Mouse (Mus musculus) hindbrain, embryonic 15.5 days (tissue): Measurements from ENCODE around the gene Nos2. TPM values are rescaled to one million over a fixed set of nuclear protein-coding genes. Genes with fewer than 3 reads are reported as not detected.

Source experiments
- ATAC-seq: fragments of 200-750 bp; cut with Nextera tagmentation; 2 replicates; pipeline ENCODE4 v1.8.0; 2017; ENCODE audit warnings: low read depth, moderate number of reproducible peaks, moderate TSS enrichment; ENCODE audit not compliant: low FRiP score
- H3K27ac ChIP-seq: fragments of 300-500 bp; sonication (generic); replicated peaks from 2 replicates; pipeline ENCODE4 v1.5.1; 2015; ENCODE audit warnings: mild to moderate bottlenecking, inconsistent platforms
- H3K27me3 ChIP-seq: fragments of 300-500 bp; sonication (generic); 2 replicates; pipeline ENCODE4 v1.6.1; 2015; ENCODE audit warnings: control low read depth, inconsistent platforms
- H3K36me3 ChIP-seq: fragments of 300-500 bp; sonication (generic); 2 replicates; pipeline ENCODE4 v1.6.1; 2015; ENCODE audit warnings: control low read depth, inconsistent platforms
- H3K4me1 ChIP-seq: fragments of 300-500 bp; sonication (generic); replicated peaks from 2 replicates; pipeline ENCODE4 v1.6.1; 2015; ENCODE audit warnings: control low read depth, inconsistent platforms
- H3K4me2 ChIP-seq: fragments of 300-500 bp; sonication (generic); 2 replicates; pipeline ENCODE4 v1.6.1; 2015; ENCODE audit warnings: moderate library complexity, mild to moderate bottlenecking, inconsistent platforms
- H3K4me3 ChIP-seq: fragments of 300-500 bp; sonication (generic); 2 replicates; pipeline ENCODE4 v1.5.1; 2015; ENCODE audit warnings: mild to moderate bottlenecking, inconsistent platforms
- H3K9ac ChIP-seq: fragments of 300-500 bp; sonication (generic); 2 replicates; pipeline ENCODE4 v1.6.1; 2015; ENCODE audit warnings: inconsistent platforms
- H3K9me3 ChIP-seq: fragments of 300-500 bp; sonication (generic); 2 replicates; pipeline ENCODE4 v1.6.1; 2016; ENCODE audit warnings: control low read depth, inconsistent platforms
- WGBS: fragments of 180-500 bp; shearing (Covaris S2); methylation state at CpG from one replicate; pipeline ENCODE4 v1.1.7; 2015; 5-methylcytosine and 5-hydroxymethylcytosine counted together
- polyA plus RNA-seq: library from polyadenylated mRNA; unstranded; fragments of >200 nt; fragmentation: Nextera tagmentation; extraction: Ambion mirVana; gene quantifications from 2 replicates; pipeline ENCODE4 v1.2.1, GENCODE M21; 2015

The Nos2 gene
- polyA plus RNA-seq, 1 experiment from 2014 or later: 1.6 TPM

DNA sequence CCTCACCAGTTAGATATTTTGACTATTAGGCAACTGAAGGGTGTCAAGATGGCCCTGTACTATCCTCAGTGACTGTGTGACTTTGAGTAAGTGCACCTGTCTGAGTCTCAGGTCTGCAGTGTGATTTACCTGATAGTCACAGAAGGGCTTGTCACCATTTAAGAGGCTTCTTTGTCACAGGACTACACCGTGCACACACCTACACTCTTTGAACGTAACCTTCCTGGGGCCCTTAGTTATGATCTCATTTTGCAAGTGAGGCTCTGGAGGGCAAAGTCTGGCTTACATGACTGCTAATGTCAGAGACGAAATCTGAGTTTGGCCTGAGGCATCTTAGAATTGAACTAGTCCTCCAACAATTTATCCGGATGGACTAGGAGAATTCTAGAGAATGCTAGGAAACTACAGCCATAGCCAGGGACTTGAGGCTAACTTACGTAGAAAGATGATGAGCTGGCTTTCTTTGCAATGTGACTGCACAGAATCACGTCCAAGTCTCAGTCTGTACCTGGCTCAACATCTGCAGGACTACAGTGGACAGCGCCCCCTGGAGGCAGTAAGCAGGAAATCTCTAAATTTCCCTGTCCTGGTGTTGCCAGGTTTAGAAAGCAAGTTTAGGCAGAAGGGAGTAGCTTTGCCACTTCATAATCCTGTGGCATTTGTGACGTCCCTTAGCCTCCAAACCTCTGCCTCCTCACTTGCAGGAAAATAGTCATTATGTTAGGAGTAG, 2.3 kb downstream of the Nos2 start:
- H3K4me2 ChIP-seq: no peak overlapping the region
- no peak overlapping the region for H3K9ac ChIP-seq
- no peaks in the 10 kb centered on the region for H3K36me3 ChIP-seq
- no peaks in the 10 kb centered on the region for H3K9me3 ChIP-seq
- peaks cover 8% of the 10 kb centered on the region for H3K4me1 ChIP-seq
- 38% methylated on average over 8 of the region's 8 CpGs for WGBS
- peaks cover 38% of the 10 kb centered on the region for H3K27me3 ChIP-seq
- ATAC-seq: no peak
- no peak overlapping the region for H3K27ac ChIP-seq
- no peak overlapping the region for H3K4me3 ChIP-seq

- Histone ChIP-seq H3K9me3 (no peaks in the 10 kb centered on the region), H3K36me3 (no peaks in the 10 kb centered on the region), H3K4me2 (no peak overlapping the region), H3K4me3 (no peak overlapping the region), H3K27me3 (peaks cover 38% of the 10 kb centered on the region), H3K4me1 (peaks cover 8% of the 10 kb centered on the region), H3K9ac (no peak overlapping the region), H3K27ac (no peak overlapping the region)
- ATAC-seq: no peak
- WGBS: 13% methylated on average over 9 of the region's 9 CpGs
Observed at GRCm38 (mm10) chr11:78924111-78924510, 3.5 kb downstream of the Nos2 start.

GRCm38 (mm10) chr11:78924916-78925315, 4.3 kb downstream of the Nos2 start:
- Histone ChIP-seq H3K9ac (0 out of 2 replicates have a peak overlapping the region, but pooled peaks have one; percentile 26), H3K27me3 (peaks cover 38% of the 10 kb centered on the region), H3K4me2 (peak overlapping the region; percentile 59), H3K27ac (no peak overlapping the region), H3K36me3 (no peaks in the 10 kb centered on the region), H3K9me3 (no peaks in the 10 kb centered on the region), H3K4me3 (peak overlapping the region; percentile 36), H3K4me1 (peaks cover 8% of the 10 kb centered on the region)
- ATAC-seq: no peak
- under 1% methylated on average over 37 of the region's 37 CpGs for WGBS

- Histone ChIP-seq H3K4me3 (no peak overlapping the region), H3K9me3 (no peaks in the 10 kb centered on the region), H3K4me2 (no peak overlapping the region), H3K27ac (no peak overlapping the region), H3K36me3 (no peaks in the 10 kb centered on the region), H3K4me1 (peaks cover 8% of the 10 kb centered on the region), H3K27me3 (peaks cover 26% of the 10 kb centered on the region), H3K9ac (no peak overlapping the region)
- 44% methylated on average over 5 of the region's 5 CpGs for WGBS
- ATAC-seq: peak; percentile 71
Observed at GRCm38 (mm10) chr11:78929345-78929744, 8.8 kb downstream of the Nos2 start.

- H3K36me3 ChIP-seq: no peaks in the 10 kb centered on the region
- H3K4me1 ChIP-seq: no peaks in the 10 kb centered on the region
- no peak overlapping the region for H3K9ac ChIP-seq
- no peaks in the 10 kb centered on the region for H3K9me3 ChIP-seq
- 85% methylated on average over 7 of the region's 7 CpGs for WGBS
- no peak overlapping the region for H3K4me2 ChIP-seq
- H3K27me3 ChIP-seq: no peaks in the 10 kb centered on the region
- H3K4me3 ChIP-seq: no peak overlapping the region
- no peak overlapping the region for H3K27ac ChIP-seq
- no peak for ATAC-seq
Observed at GRCm38 (mm10) chr11:78934307-78934706, 13.7 kb downstream of the Nos2 start.

DNA sequence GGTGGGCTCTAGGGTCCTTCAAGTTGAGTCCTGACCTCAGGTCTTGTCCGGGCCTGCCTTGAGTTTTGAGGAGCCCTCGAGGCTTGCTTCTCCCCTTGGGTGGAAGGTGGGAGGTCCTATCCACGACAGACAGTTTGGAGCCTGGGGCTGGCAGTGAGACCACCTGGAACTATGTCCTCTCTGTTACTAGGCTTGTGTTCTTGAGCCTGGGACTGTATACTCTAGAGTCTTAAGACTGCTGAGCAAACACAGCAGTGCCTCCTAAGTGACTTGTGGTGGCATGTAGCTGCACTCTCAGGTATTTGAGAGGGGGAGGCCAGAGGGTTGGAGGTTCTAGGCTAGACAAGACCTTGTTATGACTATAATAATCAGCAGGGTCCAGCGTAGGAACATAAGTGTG, 14.1 kb downstream of the Nos2 start:
- Histone ChIP-seq H3K9ac (no peak overlapping the region), H3K27me3 (no peaks in the 10 kb centered on the region), H3K4me3 (no peak overlapping the region), H3K4me1 (no peaks in the 10 kb centered on the region), H3K36me3 (no peaks in the 10 kb centered on the region), H3K4me2 (no peak overlapping the region), H3K27ac (no peak overlapping the region), H3K9me3 (no peaks in the 10 kb centered on the region)
- ATAC-seq: no peak
- WGBS: 88% methylated on average over 4 of the region's 4 CpGs

DNA sequence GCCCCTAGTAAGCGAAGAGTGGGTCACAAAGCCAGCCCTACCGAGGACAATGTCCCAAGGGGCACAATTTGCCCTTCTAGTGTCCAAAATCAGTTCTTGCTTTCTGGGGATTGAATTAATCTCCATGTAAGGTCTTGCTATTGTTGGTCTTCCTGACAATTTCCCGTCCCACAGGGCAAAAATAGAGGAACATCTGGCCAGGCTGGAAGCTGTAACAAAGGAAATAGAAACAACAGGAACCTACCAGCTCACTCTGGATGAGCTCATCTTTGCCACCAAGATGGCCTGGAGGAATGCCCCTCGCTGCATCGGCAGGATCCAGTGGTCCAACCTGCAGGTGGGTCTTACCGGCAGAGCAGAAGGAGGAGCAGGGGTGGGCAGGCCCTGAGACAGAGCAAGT, 14.6 kb downstream of the Nos2 start:
- ATAC-seq: no peak
- WGBS: 83% methylated on average over 6 of the region's 6 CpGs

DNA sequence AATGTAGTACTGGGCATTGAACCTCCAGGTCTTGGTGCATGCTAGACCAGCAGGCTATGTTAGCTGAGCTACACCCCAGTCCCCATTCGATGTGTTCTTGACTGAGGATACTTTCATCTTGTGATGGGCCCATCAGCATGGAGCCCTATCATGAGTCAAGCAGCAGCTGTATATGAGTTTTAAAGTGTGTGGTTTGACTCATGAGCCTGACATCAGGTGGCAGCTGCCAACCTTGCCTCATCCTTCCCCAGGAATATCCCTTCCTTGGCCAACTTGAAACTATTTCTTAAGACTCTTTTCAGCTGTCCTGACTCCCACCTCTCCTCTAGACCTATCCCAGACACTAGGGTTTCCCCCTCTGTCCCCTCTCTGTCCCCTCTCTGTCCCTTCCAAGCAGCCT, 22.5 kb downstream of the Nos2 start:
- WGBS: 87% methylated on average over 1 of the region's 1 CpGs
- Histone ChIP-seq H3K9me3 (no peaks in the 10 kb centered on the region), H3K36me3 (no peaks in the 10 kb centered on the region), H3K27ac (no peak overlapping the region), H3K4me2 (no peak overlapping the region), H3K27me3 (no peaks in the 10 kb centered on the region), H3K4me1 (no peaks in the 10 kb centered on the region), H3K9ac (no peak overlapping the region), H3K4me3 (no peak overlapping the region)
- ATAC-seq: no peak

More for the DNA sequence above, 14.6 kb downstream of the Nos2 start:
- Histone ChIP-seq H3K27me3 (no peaks in the 10 kb centered on the region), H3K9ac (no peak overlapping the region), H3K27ac (no peak overlapping the region), H3K4me1 (no peaks in the 10 kb centered on the region), H3K9me3 (no peaks in the 10 kb centered on the region), H3K36me3 (no peaks in the 10 kb centered on the region), H3K4me2 (no peak overlapping the region), H3K4me3 (no peak overlapping the region)

DNA sequence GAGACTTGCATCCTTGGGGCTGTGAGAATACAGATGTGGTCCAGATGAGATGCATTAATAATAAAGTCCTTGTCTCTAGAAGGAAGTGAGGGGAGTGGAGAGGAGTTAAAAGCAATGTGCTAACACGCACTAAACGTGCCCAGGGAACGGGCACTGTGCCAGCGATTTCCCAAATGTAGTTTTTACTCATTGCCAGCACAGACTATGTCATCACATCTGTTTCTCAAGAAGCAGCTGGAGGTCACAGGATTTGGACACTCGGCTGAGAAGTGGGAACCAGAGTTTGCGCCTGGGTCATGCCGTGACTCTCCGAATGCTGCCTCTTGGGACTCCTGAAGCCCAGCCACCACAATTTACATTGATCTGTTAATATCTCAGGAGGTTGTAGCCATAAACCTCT, 29.8 kb downstream of the Nos2 start:
- no peak overlapping the region for H3K4me2 ChIP-seq
- H3K36me3 ChIP-seq: no peaks in the 10 kb centered on the region
- no peak for ATAC-seq
- H3K9ac ChIP-seq: no peak overlapping the region
- H3K4me1 ChIP-seq: peaks cover 3% of the 10 kb centered on the region; the same call in 1 of the 2 replicates
- H3K9me3 ChIP-seq: no peaks in the 10 kb centered on the region
- peaks cover 18% of the 10 kb centered on the region for H3K27me3 ChIP-seq
- 80% methylated on average over 8 of the region's 8 CpGs for WGBS
- no peak overlapping the region for H3K4me3 ChIP-seq
- H3K27ac ChIP-seq: no peak overlapping the region

DNA sequence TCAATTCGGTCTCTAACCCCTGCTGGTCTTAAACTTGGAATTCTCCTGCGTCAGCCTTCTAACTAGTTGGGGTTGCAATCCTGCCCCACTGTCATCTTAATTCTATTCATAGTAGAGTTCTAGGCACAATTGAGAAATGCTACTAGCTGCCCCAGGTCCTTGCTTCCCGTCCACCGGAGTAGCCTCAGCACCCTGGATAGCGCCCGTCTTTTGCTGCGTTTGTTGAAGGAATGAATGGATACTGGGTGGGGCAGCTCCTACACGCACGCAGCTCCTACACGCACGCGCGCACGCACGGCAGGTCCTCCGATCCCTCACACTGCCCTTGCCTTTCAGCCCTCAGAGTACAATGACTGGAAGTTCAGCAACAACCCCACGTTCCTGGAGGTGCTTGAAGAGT, 31.9 kb downstream of the Nos2 start:
- Histone ChIP-seq H3K36me3 (no peaks in the 10 kb centered on the region), H3K27ac (no peak overlapping the region), H3K4me3 (peak overlapping the region; percentile 24), H3K27me3 (peaks cover 18% of the 10 kb centered on the region), H3K9me3 (no peaks in the 10 kb centered on the region), H3K9ac (no peak overlapping the region), H3K4me2 (peak overlapping the region; percentile 52), H3K4me1 (peaks cover 3% of the 10 kb centered on the region; the same call in 1 of the 2 replicates)
- no peak for ATAC-seq
- 7% methylated on average over 17 of the region's 17 CpGs for WGBS

GRCm38 (mm10) chr11:78956260-78956659, 35.7 kb downstream of the Nos2 start:
- no peaks in the 10 kb centered on the region for H3K36me3 ChIP-seq
- H3K27ac ChIP-seq: no peak overlapping the region
- peaks cover 14% of the 10 kb centered on the region for H3K27me3 ChIP-seq
- 12% methylated on average over 7 of the region's 7 CpGs for WGBS
- H3K4me3 ChIP-seq: no peak overlapping the region
- no peak for ATAC-seq
- H3K4me1 ChIP-seq: peaks cover 3% of the 10 kb centered on the region; the same call in 1 of the 2 replicates
- H3K9me3 ChIP-seq: no peaks in the 10 kb centered on the region
- no peak overlapping the region for H3K9ac ChIP-seq
- no peak overlapping the region for H3K4me2 ChIP-seq

DNA sequence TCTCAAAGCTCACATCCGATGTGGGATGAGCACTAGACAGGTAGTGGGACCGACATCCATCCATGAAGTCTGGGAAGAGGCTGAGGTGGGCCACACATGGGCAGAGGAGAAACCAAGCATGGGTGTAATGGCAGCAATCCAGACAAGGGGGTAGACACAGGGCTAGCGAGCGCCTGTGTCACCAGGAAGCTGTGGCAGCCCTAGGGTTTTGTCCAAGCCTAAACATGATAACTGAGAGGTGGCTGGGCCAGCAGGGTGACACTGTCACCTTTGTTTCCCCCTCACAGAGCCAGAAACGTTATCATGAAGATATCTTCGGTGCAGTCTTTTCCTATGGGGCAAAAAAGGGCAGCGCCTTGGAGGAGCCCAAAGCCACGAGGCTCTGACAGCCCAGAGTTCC, 38.8 kb downstream of the Nos2 start:
- Histone ChIP-seq H3K4me2 (no peak overlapping the region), H3K36me3 (no peaks in the 10 kb centered on the region), H3K27ac (no peak overlapping the region), H3K4me3 (no peak overlapping the region), H3K9ac (no peak overlapping the region), H3K27me3 (no peaks in the 10 kb centered on the region), H3K9me3 (no peaks in the 10 kb centered on the region), H3K4me1 (no peaks in the 10 kb centered on the region)
- ATAC-seq: no peak
- 79% methylated on average over 8 of the region's 8 CpGs for WGBS
